Mouse (Mus musculus): ENCODE data around the gene Mcm10. TPM values are rescaled to one million over a fixed set of nuclear protein-coding genes. Genes with fewer than 3 reads are reported as not detected.

The Mcm10 gene
- polyA plus RNA-seq, 1 experiment = 4.8 TPM

DNA sequence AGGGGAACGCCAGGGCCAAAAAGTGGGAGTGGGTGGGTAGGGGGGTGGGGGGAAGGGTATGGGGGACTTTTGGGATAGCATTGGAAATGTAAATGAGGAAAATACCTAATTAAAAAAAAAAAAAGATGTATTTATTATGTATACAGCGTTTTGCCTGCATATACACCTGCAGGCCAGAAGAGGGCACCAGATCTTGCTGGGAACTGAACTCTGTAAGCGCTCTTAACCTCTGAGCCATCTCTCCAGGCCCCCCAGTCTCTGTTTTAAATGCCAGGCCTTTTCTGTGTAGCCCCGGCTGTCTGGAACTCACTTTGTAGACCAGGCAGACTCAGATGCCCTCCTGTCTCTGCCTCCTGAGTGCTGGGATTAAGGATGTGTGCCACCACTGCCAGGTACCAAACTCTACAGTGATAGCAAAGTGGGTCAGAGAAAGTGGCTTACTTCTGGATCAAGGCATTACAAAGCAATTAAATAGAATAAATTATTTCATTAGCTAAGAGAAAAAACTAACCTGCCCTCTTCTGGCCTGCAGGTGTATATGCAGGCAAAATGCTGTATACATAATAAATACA, 12.7 kb upstream of the Mcm10 start:
- Histone ChIP-seq H3K4me1 (ENCODE audit: control insufficient read depth, insufficient read depth, insufficient read length) (no peaks in the 10 kb centered on the region), H3K4me3 (ENCODE audit: extremely low read depth, insufficient read depth, insufficient read length) (no peak overlapping the region), H3K27me3 (ENCODE audit: control insufficient read depth, insufficient read depth, low read length) (no peaks in the 10 kb centered on the region), H3K27ac (ENCODE audit: insufficient read depth, low read length) (no peak overlapping the region), H3K36me3 (ENCODE audit: control insufficient read depth, insufficient read depth, low read length) (peaks cover 3% of the 10 kb centered on the region; the same call in 1 of the 2 replicates)
- TF ChIP-seq POLR2A (IDR thresholded peaks at IDR 0.05; ENCODE audit: low read depth, low read length) = no peak
- TF ChIP-seq CTCF (IDR thresholded peaks at IDR 0.05; ENCODE audit: extremely low read depth, insufficient read depth, insufficient read length, insufficient replicate concordance) = peak; percentile 46; the same call in 1 of the 2 replicates
- no peak for DNase-seq (ENCODE audit: low read depth in 1 of 2, low spot score in 2 of 2)
- WGBS = 60% methylated on average over 3 of the region's 4 CpGs

DNA sequence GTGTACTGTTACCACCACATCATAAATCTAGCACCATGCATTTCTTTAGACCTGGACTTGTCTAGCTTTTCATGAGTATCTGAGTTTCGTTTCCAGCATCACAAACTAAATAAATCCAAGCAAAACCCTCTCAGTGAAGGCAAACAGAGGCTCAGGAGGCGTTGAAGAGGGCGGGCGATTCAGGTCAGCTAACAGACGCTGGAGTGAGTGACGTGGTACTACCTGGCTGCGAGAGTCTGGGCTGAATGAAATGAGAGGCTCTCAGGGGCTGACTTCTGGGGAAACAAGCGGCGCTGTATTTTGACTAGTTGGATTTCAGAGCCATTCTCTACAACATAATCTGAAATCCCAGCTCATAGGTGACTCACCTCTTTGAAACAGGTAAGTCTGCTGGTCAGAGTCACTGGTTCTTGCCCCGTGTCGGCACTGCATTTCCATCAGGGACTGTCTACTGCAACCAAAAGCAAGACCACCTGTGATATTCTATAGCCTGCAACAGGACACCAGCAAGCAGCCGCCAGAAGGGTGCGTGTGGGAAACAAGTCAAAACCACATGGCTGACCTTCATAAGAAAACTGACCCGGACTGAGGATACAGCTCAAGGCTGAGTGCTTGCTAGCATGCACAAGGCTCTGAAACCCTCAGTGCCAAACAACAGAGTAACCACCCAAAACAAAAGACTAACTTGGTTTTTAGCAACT, 11.3 kb upstream of the Mcm10 start:
- Histone ChIP-seq H3K36me3 (ENCODE audit: control insufficient read depth, insufficient read depth, low read length) (peaks cover 3% of the 10 kb centered on the region; the same call in 1 of the 2 replicates), H3K27me3 (ENCODE audit: control insufficient read depth, insufficient read depth, low read length) (no peaks in the 10 kb centered on the region), H3K27ac (ENCODE audit: insufficient read depth, low read length) (no peak overlapping the region), H3K4me3 (ENCODE audit: extremely low read depth, insufficient read depth, insufficient read length) (no peak overlapping the region), H3K4me1 (ENCODE audit: control insufficient read depth, insufficient read depth, insufficient read length) (no peaks in the 10 kb centered on the region)
- TF ChIP-seq CTCF (IDR thresholded peaks at IDR 0.05; ENCODE audit: extremely low read depth, insufficient read depth, insufficient read length, insufficient replicate concordance) (no peak), POLR2A (IDR thresholded peaks at IDR 0.05; ENCODE audit: low read depth, low read length) (no peak)
- no peak for DNase-seq (ENCODE audit: low read depth in 1 of 2, low spot score in 2 of 2)
- WGBS = 95% methylated on average over 14 of the region's 14 CpGs

DNA sequence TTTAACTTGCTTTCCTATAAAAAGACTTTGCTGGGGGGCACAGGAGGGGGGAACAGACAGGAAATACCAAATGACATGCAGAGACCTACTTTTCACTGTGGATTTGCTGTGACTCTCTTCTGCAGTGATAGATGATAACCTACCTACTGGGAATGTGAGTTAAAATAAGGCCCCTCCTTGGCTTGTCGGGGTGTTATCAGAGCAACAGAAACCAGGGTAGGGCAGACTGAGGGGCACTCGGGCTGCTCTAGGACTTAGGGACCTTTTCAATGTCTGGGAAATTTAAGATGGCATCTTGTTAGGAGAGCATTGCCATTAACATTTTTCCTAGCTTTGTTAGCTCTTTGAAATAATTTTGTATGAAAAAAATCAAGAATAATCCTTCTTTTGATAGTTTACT, 10.7 kb upstream of the Mcm10 start:
- no peak for DNase-seq (ENCODE audit: low read depth in 1 of 2, low spot score in 2 of 2)
- 75% methylated on average over 2 of the region's 2 CpGs for WGBS
- Histone ChIP-seq H3K4me3 (ENCODE audit: extremely low read depth, insufficient read depth, insufficient read length) (no peak overlapping the region), H3K4me1 (ENCODE audit: control insufficient read depth, insufficient read depth, insufficient read length) (no peaks in the 10 kb centered on the region), H3K27ac (ENCODE audit: insufficient read depth, low read length) (no peak overlapping the region), H3K36me3 (ENCODE audit: control insufficient read depth, insufficient read depth, low read length) (peaks cover 2% of the 10 kb centered on the region; the same call in 1 of the 2 replicates), H3K27me3 (ENCODE audit: control insufficient read depth, insufficient read depth, low read length) (no peaks in the 10 kb centered on the region)
- TF ChIP-seq CTCF (IDR thresholded peaks at IDR 0.05; ENCODE audit: extremely low read depth, insufficient read depth, insufficient read length, insufficient replicate concordance) (no peak), POLR2A (IDR thresholded peaks at IDR 0.05; ENCODE audit: low read depth, low read length) (no peak)

DNA sequence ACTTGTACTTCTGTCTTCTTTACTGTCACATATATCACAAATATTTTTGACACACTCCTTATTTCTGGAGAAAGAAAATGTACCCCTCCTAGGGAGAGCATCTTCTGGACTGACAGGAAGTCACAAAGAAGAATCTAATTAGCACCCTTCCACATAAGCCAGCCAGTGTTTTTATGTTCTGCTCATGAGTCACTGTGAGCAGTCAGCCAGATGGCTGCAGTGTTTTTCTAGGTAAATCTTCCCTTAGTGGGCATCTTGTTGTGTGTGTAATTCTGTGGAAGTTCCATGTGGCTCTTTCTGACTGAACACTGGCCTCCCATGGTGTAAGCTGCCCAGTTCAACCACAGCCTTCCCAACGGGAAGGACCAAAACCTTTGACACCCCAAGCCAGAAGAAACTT, 7.1 kb upstream of the Mcm10 start:
- Histone ChIP-seq H3K4me1 (ENCODE audit: control insufficient read depth, insufficient read depth, insufficient read length) (0 out of 2 replicates have a peak, but pooled peaks cover under 1% of the 10 kb centered on the region), H3K4me3 (ENCODE audit: extremely low read depth, insufficient read depth, insufficient read length) (no peak overlapping the region), H3K36me3 (ENCODE audit: control insufficient read depth, insufficient read depth, low read length) (no peaks in the 10 kb centered on the region), H3K27me3 (ENCODE audit: control insufficient read depth, insufficient read depth, low read length) (no peaks in the 10 kb centered on the region), H3K27ac (ENCODE audit: insufficient read depth, low read length) (no peak overlapping the region)
- 83% methylated on average over 1 of the region's 1 CpGs for WGBS
- DNase-seq (ENCODE audit: low read depth in 1 of 2, low spot score in 2 of 2) = no peak
- TF ChIP-seq POLR2A (IDR thresholded peaks at IDR 0.05; ENCODE audit: low read depth, low read length) (no peak), CTCF (IDR thresholded peaks at IDR 0.05; ENCODE audit: extremely low read depth, insufficient read depth, insufficient read length, insufficient replicate concordance) (no peak)

DNA sequence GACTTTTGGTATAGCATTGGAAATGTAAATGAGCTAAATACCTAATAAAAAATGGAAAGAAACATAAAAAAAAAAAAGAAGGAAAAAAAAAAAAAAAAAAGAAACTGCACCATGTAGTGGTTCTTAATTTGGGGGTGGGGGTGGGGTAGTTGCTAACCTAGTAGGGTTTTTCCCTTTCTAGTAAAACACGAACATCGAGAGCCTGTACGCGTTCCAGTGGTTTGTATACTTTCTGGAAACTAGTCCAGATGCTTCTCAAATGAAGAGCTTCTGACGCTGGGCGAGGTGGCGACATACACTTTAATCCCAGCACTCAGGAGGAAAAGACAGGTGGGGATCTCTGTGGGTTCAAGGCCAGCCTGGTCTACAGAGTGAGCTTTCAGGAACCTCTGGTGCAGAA, 4.3 kb upstream of the Mcm10 start:
- DNase-seq (ENCODE audit: low read depth in 1 of 2, low spot score in 2 of 2) = no peak

DNA sequence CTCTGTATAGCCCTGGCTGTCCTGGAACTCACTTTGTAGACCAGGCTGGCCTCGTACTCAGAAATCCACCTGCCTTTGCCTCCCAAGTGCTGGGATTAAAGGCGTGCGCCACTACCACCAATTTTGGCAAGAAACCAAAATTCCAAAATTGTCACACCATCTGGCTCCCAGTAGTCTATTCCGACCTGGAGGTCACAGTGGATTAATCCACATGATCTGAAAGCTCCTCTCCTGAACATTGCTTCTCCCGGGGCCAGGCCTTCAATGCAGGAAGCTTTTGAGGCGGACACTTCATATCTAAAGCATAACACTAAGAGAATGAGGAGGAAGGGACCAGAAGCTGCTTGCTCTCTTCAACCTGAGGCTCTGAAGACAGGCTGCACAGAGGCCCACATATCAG, 2.9 kb upstream of the Mcm10 start:
- H3K4me3 ChIP-seq (ENCODE audit: extremely low read depth, insufficient read depth, insufficient read length) = no peak overlapping the region
- DNase-seq (ENCODE audit: low read depth in 1 of 2, low spot score in 2 of 2) = no peak
- 94% methylated on average over 6 of the region's 6 CpGs for WGBS
- H3K27ac ChIP-seq (ENCODE audit: insufficient read depth, low read length) = no peak overlapping the region
- H3K27me3 ChIP-seq (ENCODE audit: control insufficient read depth, insufficient read depth, low read length) = no peaks in the 10 kb centered on the region
- 0 out of 2 replicates have a peak, but pooled peaks cover 4% of the 10 kb centered on the region for H3K4me1 ChIP-seq (ENCODE audit: control insufficient read depth, insufficient read depth, insufficient read length)
- TF ChIP-seq POLR2A (IDR thresholded peaks at IDR 0.05; ENCODE audit: low read depth, low read length) (no peak), CTCF (IDR thresholded peaks at IDR 0.05; ENCODE audit: extremely low read depth, insufficient read depth, insufficient read length, insufficient replicate concordance) (no peak)
- H3K36me3 ChIP-seq (ENCODE audit: control insufficient read depth, insufficient read depth, low read length) = no peaks in the 10 kb centered on the region

More for the DNA sequence above, 4.3 kb upstream of the Mcm10 start:
- no peak overlapping the region for H3K4me3 ChIP-seq (ENCODE audit: extremely low read depth, insufficient read depth, insufficient read length)
- 0 out of 2 replicates have a peak, but pooled peaks cover 4% of the 10 kb centered on the region for H3K4me1 ChIP-seq (ENCODE audit: control insufficient read depth, insufficient read depth, insufficient read length)
- TF ChIP-seq CTCF (IDR thresholded peaks at IDR 0.05; ENCODE audit: extremely low read depth, insufficient read depth, insufficient read length, insufficient replicate concordance) = no peak
- TF ChIP-seq POLR2A (IDR thresholded peaks at IDR 0.05; ENCODE audit: low read depth, low read length) = no peak
- H3K27me3 ChIP-seq (ENCODE audit: control insufficient read depth, insufficient read depth, low read length) = no peaks in the 10 kb centered on the region
- H3K36me3 ChIP-seq (ENCODE audit: control insufficient read depth, insufficient read depth, low read length) = no peaks in the 10 kb centered on the region
- H3K27ac ChIP-seq (ENCODE audit: insufficient read depth, low read length) = no peak overlapping the region
- WGBS = 92% methylated on average over 7 of the region's 7 CpGs

DNA sequence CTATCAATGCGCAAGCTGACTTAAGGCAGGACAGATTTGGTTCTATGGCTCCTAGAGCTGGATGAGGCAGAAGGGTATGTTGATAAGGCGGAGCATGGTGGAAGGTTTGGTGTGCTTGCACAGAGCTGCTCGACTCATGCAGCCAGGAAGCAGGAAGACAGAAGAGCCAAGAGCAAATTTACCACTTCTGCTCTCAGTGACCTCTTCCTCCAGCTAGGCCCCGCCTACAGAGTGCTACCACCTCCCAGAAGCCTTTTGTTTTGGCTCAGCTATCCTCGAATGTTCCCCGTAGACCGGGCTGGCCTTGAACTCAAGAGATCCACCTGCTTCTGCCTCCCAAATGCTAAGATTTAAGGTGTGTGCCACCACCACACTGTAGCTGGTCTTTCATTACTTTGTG, 2.0 kb upstream of the Mcm10 start:
- 65% methylated on average over 7 of the region's 7 CpGs for WGBS
- TF ChIP-seq POLR2A (IDR thresholded peaks at IDR 0.05; ENCODE audit: low read depth, low read length) = no peak
- H3K27me3 ChIP-seq (ENCODE audit: control insufficient read depth, insufficient read depth, low read length) = no peaks in the 10 kb centered on the region
- no peaks in the 10 kb centered on the region for H3K36me3 ChIP-seq (ENCODE audit: control insufficient read depth, insufficient read depth, low read length)
- peak in 1 of 2 experiments; percentile 10 for DNase-seq (ENCODE audit: low read depth in 1 of 2, low spot score in 2 of 2)
- no peak overlapping the region for H3K4me3 ChIP-seq (ENCODE audit: extremely low read depth, insufficient read depth, insufficient read length)
- H3K27ac ChIP-seq (ENCODE audit: insufficient read depth, low read length) = no peak overlapping the region
- 0 out of 2 replicates have a peak, but pooled peaks cover 4% of the 10 kb centered on the region for H3K4me1 ChIP-seq (ENCODE audit: control insufficient read depth, insufficient read depth, insufficient read length)

Data from spleen, adult 2 months (tissue).